ENCODE assay signal across 8 mouse cellular contexts in the genomic region with DNA sequence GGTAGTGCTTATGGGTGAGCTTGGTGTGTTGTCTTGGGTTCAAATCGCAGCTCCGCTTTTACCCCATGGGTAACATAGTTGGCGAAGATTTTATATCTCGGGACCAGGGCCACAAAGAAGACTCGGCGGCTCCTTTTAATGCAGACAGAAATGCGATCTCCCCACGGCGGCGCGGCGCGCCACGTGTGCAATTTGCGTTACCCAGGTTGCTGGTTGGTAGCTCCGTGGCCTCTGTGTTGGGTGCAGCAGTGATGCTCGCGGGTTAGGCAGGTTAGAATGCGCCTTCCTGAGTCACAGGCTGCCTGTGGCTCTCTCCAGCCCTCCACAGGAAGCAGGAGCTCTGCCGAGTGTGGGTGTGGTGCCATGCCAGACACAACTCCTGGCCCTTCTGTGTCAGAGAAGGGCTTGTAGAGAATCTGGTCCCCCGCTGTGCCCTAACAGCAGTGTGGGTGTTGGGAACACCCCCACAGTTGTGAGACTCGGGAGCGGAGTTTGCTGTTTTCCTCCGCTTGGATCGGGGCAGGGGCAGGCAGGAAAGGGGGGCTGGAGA. TPM values are rescaled to one million over a fixed set of nuclear protein-coding genes. Genes with fewer than 3 reads are reported as not detected.
DNase-seq lines count a peak whose midpoint lies in the region; ATAC-seq and TF ChIP-seq lines count a peak whose summit lies in the region.

No protein-coding gene starts in this region.

- H3K4me3 ChIP-seq in lung, adult 2 months (replicated peaks; ENCODE audit: extremely low read depth, low read depth, low read length): peak overlapping the region; percentile 34
- peak overlapping the region; percentile 33 for H3K4me3 ChIP-seq in forebrain, embryonic 11.5 days (ENCODE audit: low read depth, low read length)
- H3K4me3 ChIP-seq in limb, embryonic 14.5 days (replicated peaks; ENCODE audit: low read length): peak overlapping the region; percentile 28
- peak overlapping the region; percentile 28 for H3K4me3 ChIP-seq in stomach, embryonic 14.5 days (ENCODE audit: low read depth, low read length)

- H3K4me2 ChIP-seq in forebrain, embryonic 11.5 days (ENCODE audit: low read depth, low read length, severe bottlenecking): peak overlapping the region; percentile 78
- peak overlapping the region; percentile 52 for H3K4me2 ChIP-seq in limb, embryonic 14.5 days (replicated peaks; ENCODE audit: low read depth, low read length, severe bottlenecking)
- peak overlapping the region; percentile 53 for H3K4me2 ChIP-seq in stomach, embryonic 14.5 days (replicated peaks; ENCODE audit: low read depth, low read length)

- no peak overlapping the region for H3K9ac ChIP-seq in forebrain, embryonic 11.5 days (ENCODE audit: low read length)
- peak overlapping the region; percentile 41; the same call in 1 of the 2 replicates for H3K9ac ChIP-seq in limb, embryonic 14.5 days (ENCODE audit: low read depth, low read length, severe bottlenecking)
- H3K9ac ChIP-seq in stomach, embryonic 14.5 days (replicated peaks; ENCODE audit: low read depth, low read length): no peak overlapping the region

- TF ChIP-seq CTCF in lung, adult 2 months (IDR thresholded peaks at IDR 0.05; ENCODE audit: insufficient read depth, low read length): no peak

- no peaks in the 10 kb centered on the region for H3K9me3 ChIP-seq in forebrain, embryonic 11.5 days (ENCODE audit: control insufficient read depth, low read length)
- H3K9me3 ChIP-seq in limb, embryonic 14.5 days (ENCODE audit: control insufficient read depth, low read length): no peaks in the 10 kb centered on the region
- H3K9me3 ChIP-seq in stomach, embryonic 14.5 days (ENCODE audit: control insufficient read depth, low read depth, low read length): no peaks in the 10 kb centered on the region; the same call in 1 of the 2 replicates

- H3K4me1 ChIP-seq in lung, adult 2 months (ENCODE audit: control insufficient read depth, insufficient read depth, low read length): no peaks in the 10 kb centered on the region
- peaks cover 6% of the 10 kb centered on the region; the same call in 1 of the 2 replicates for H3K4me1 ChIP-seq in forebrain, embryonic 11.5 days (replicated peaks; ENCODE audit: control insufficient read depth, insufficient read depth, low read length)
- H3K4me1 ChIP-seq in limb, embryonic 14.5 days (ENCODE audit: control insufficient read depth, insufficient read depth, low read length): peaks cover 22% of the 10 kb centered on the region
- H3K4me1 ChIP-seq in stomach, embryonic 14.5 days (ENCODE audit: control insufficient read depth, insufficient read depth, low read length): peaks cover 22% of the 10 kb centered on the region; the same call in 1 of the 2 replicates

- H3K36me3 ChIP-seq in forebrain, embryonic 11.5 days (ENCODE audit: control insufficient read depth, insufficient read depth, low read length): no peaks in the 10 kb centered on the region
- no peaks in the 10 kb centered on the region for H3K36me3 ChIP-seq in limb, embryonic 14.5 days (ENCODE audit: control insufficient read depth, insufficient read depth, low read length)
- H3K36me3 ChIP-seq in stomach, embryonic 14.5 days (ENCODE audit: control insufficient read depth, insufficient read depth, low read length): no peaks in the 10 kb centered on the region

- WGBS in lung, adult 2 months: 15% methylated on average over 25 of the region's 25 CpGs
- 6% methylated on average over 25 of the region's 25 CpGs for WGBS in forebrain, embryonic 11.5 days
- 7% methylated on average over 25 of the region's 25 CpGs for WGBS in limb, embryonic 14.5 days
- WGBS in stomach, embryonic 14.5 days: 8% methylated on average over 25 of the region's 25 CpGs

- no peak for TF ChIP-seq POLR2A in lung, adult 2 months (IDR thresholded peaks at IDR 0.05; ENCODE audit: borderline replicate concordance, extremely low read depth, low read depth, low read length)
- no peak for TF ChIP-seq POLR2A in limb, embryonic 14.5 days (IDR thresholded peaks at IDR 0.05; ENCODE audit: borderline replicate concordance, extremely low read depth, insufficient read depth, insufficient read length)

- no peak overlapping the region for H3K27ac ChIP-seq in forebrain, embryonic 11.5 days (ENCODE audit: low read depth, low read length)
- H3K27ac ChIP-seq in limb, embryonic 14.5 days (replicated peaks; ENCODE audit: low read depth, low read length): no peak overlapping the region
- H3K27ac ChIP-seq in stomach, embryonic 14.5 days (ENCODE audit: low read length): no peak overlapping the region

- ATAC-seq in forebrain, embryonic 11.5 days (replicated peaks; ENCODE audit: low FRiP score): no peak
- ATAC-seq in limb, embryonic 14.5 days (ENCODE audit: low FRiP score, low read depth): 0 out of 2 replicates have a peak, but pooled peaks have one; percentile 3
- ATAC-seq in stomach, embryonic 14.5 days (ENCODE audit: insufficient number of reproducible peaks, insufficient read depth, low FRiP score, low read depth): no peak

- DNase-seq in lung, adult 2 months: no peak
- DNase-seq in lung, postnatal 14 days: no peak
- no peak for DNase-seq in forebrain, embryonic 11.5 days (ENCODE audit: low spot score)
- no peak for DNase-seq in limb, embryonic 14.5 days (ENCODE audit: low spot score)
- no peak for DNase-seq in ovary, adult 18-20 months (ENCODE audit: low spot score)
- DNase-seq in thymus, postnatal 10 days (ENCODE audit: low spot score in 2 of 2): no peak
- no peak for DNase-seq in ovary, postnatal 36 days (ENCODE audit: low spot score)

- H3K27me3 ChIP-seq in forebrain, embryonic 11.5 days (ENCODE audit: control insufficient read depth, insufficient read depth, low read length): peaks cover 19% of the 10 kb centered on the region
- H3K27me3 ChIP-seq in limb, embryonic 14.5 days (ENCODE audit: control insufficient read depth, insufficient read depth, low read length): peaks cover 22% of the 10 kb centered on the region
- 0 out of 2 replicates have a peak, but pooled peaks cover 2% of the 10 kb centered on the region for H3K27me3 ChIP-seq in stomach, embryonic 14.5 days (ENCODE audit: control insufficient read depth, insufficient read depth, low read length)

RNA-seq across cellular contexts. Expression of a gene that starts 0.8 kb away (rescaled TPM):
- 3.7 and 4.8 TPM in 2 replicates for polyA plus RNA-seq in lung, adult 2 months (2012; rRNA removed)
- polyA plus RNA-seq in forebrain, embryonic 11.5 days (2014; fragmentation: Nextera tagmentation; extraction: Ambion mirVana): 0.11 and 0.39 TPM in 2 replicates
- 1.7 and 2.2 TPM in 2 replicates for polyA plus RNA-seq in limb, embryonic 14.5 days (2012; rRNA removed)
- 0.82 and 1.2 TPM in 2 replicates for polyA plus RNA-seq in limb, embryonic 14.5 days (2014; fragmentation: Nextera tagmentation; extraction: Ambion mirVana)
- polyA plus RNA-seq in stomach, embryonic 14.5 days (2014; fragmentation: Nextera tagmentation; extraction: Ambion mirVana): 0.78 and 0.83 TPM in 2 replicates

RNA-seq across cellular contexts. Expression of a gene that starts 39.1 kb away (rescaled TPM):
- 2.9 and 6.0 TPM in 2 replicates for polyA plus RNA-seq in lung, adult 2 months (2012; rRNA removed)
- not detected in 2 replicates for polyA plus RNA-seq in forebrain, embryonic 11.5 days (2014; fragmentation: Nextera tagmentation; extraction: Ambion mirVana)
- 0.05 and 0.10 TPM in 2 replicates for polyA plus RNA-seq in limb, embryonic 14.5 days (2012; rRNA removed)
- polyA plus RNA-seq in limb, embryonic 14.5 days (2014; fragmentation: Nextera tagmentation; extraction: Ambion mirVana): 0.23 TPM in 1 of 2 replicates, not detected in the other
- polyA plus RNA-seq in stomach, embryonic 14.5 days (2014; fragmentation: Nextera tagmentation; extraction: Ambion mirVana): 0.49 and 1.00 TPM in 2 replicates
